In genomic region chr2:149831459-149832245, GRCm38 (mm10) we compare ENCODE assay signal across 9 mouse cellular contexts. TPM values are rescaled to one million over a fixed set of nuclear protein-coding genes. Genes with fewer than 3 reads are reported as not detected.
A peak's percentile ranks its signal among the peaks of the same experiment; 100 is the strongest.
DNase-seq lines count a peak whose midpoint lies in the region; ATAC-seq and TF ChIP-seq lines count a peak whose summit lies in the region.
"Had no signal": no experiment of that assay in that cellular context is flagged by ENCODE, and none has a peak within 500 bp of the region (broad histone marks: within the 10 kb centered on the region; RNA-seq: fewer than 3 reads in every experiment).

No protein-coding gene starts in this region.

- peak overlapping the region; percentile 39 for H3K4me3 ChIP-seq in embryonic fibroblast, embryonic 13.5 days (ENCODE audit: insufficient read depth, low read length)
- H3K4me3 ChIP-seq in neural tube, embryonic 13.5 days, result peak overlapping the region; percentile 69
- H3K4me3 ChIP-seq in kidney, adult 2 months (ENCODE audit: insufficient read depth, low read depth, low read length), result no peak overlapping the region
- H3K4me3 ChIP-seq: erythroblast, embryonic 14.5 days had no signal

- peak overlapping the region; percentile 94 for H3K4me2 ChIP-seq in neural tube, embryonic 13.5 days

- no peak for TF ChIP-seq CTCF in embryonic fibroblast, embryonic 13.5 days (IDR thresholded peaks at IDR 0.05; ENCODE audit: borderline replicate concordance, insufficient read depth, low read length)
- no peak for TF ChIP-seq CTCF in kidney, adult 2 months (conservative IDR thresholded peaks at IDR 0.05; ENCODE audit: insufficient read depth, insufficient read length, low read depth, low read length)

- no peaks in the 10 kb centered on the region for H3K36me3 ChIP-seq in neural tube, embryonic 13.5 days
- no peaks in the 10 kb centered on the region for H3K36me3 ChIP-seq in kidney, adult 2 months (ENCODE audit: control insufficient read depth, insufficient read depth, low read length)

- peaks cover 40% of the 10 kb centered on the region for H3K27me3 ChIP-seq in neural tube, embryonic 13.5 days
- H3K27me3 ChIP-seq in kidney, adult 2 months (replicated peaks; ENCODE audit: control insufficient read depth, insufficient read depth, low read length), result peaks cover 2% of the 10 kb centered on the region; the same call in 1 of the 2 replicates

- H3K9ac ChIP-seq in neural tube, embryonic 13.5 days, result peak overlapping the region; percentile 82

- DNase-seq in cerebellum, postnatal 4 days (ENCODE audit: low spot score in 2 of 2), result no peak
- peak; percentile 37 for DNase-seq in Muller cell, postnatal 12 days (ENCODE audit: inconsistent ontology term)
- peak; percentile 36 to 45 for DNase-seq in layer of hippocampus, postnatal 14 days (ENCODE audit: low spot score in 2 of 2)
- DNase-seq in kidney, adult 2 months, result no peak

- H3K9me3 ChIP-seq in neural tube, embryonic 13.5 days, result no peaks in the 10 kb centered on the region

- peaks cover 4% of the 10 kb centered on the region for H3K4me1 ChIP-seq in embryonic fibroblast, embryonic 13.5 days (ENCODE audit: control insufficient read depth, insufficient read depth, low read length)
- peaks cover 26% of the 10 kb centered on the region for H3K4me1 ChIP-seq in neural tube, embryonic 13.5 days (replicated peaks)
- no peaks in the 10 kb centered on the region for H3K4me1 ChIP-seq in kidney, adult 2 months (ENCODE audit: control insufficient read depth, insufficient read depth, low read length)

- peak; percentile 21 for ATAC-seq in cerebellum, adult (ENCODE audit: insufficient number of reproducible peaks, low FRiP score, low TSS enrichment)
- ATAC-seq in neural tube, embryonic 13.5 days (ENCODE audit: low read depth), result no peak; the same call in 1 of the 2 replicates
- no peak for ATAC-seq in CD4-positive, CD25-positive, alpha-beta regulatory T cell, adult 4 months

- no peak for TF ChIP-seq POLR2A in embryonic fibroblast, embryonic 13.5 days (IDR thresholded peaks at IDR 0.05; ENCODE audit: low read depth, low read length)
- no peak for TF ChIP-seq POLR2A in kidney, adult 2 months (IDR thresholded peaks at IDR 0.05; ENCODE audit: low read depth, low read length)

- no peak overlapping the region for H3K27ac ChIP-seq in embryonic fibroblast, embryonic 13.5 days (ENCODE audit: insufficient read depth, low read length)
- peak overlapping the region; percentile 59; the same call in 1 of the 2 replicates for H3K27ac ChIP-seq in neural tube, embryonic 13.5 days (replicated peaks)
- no peak overlapping the region for H3K27ac ChIP-seq in kidney, adult 2 months (ENCODE audit: insufficient read depth, low read depth, low read length)

- under 1% methylated on average over 29 of the region's 29 CpGs for WGBS in neural tube, embryonic 13.5 days
- WGBS in kidney, adult 2 months, result 1% methylated on average over 29 of the region's 29 CpGs

RNA-seq across cellular contexts. Expression of gene C530025M09Rik, which starts 0.6 kb away (rescaled TPM):
- polyA plus RNA-seq in embryonic fibroblast, embryonic 13.5 days (2011; ENCODE audit: insufficient read length, low read depth, missing spikeins), result not detected in 2 replicates
- total RNA-seq in layer of hippocampus, postnatal 14 days (2021), result 1 to 10 TPM; 1.0 to 1.4 TPM
- 1.4 and 1.8 TPM in 2 replicates for polyA plus RNA-seq in neural tube, embryonic 13.5 days (2015; fragmentation: Nextera tagmentation; extraction: Ambion mirVana)
- not detected for polyA plus RNA-seq in CD4-positive, CD25-positive, alpha-beta regulatory T cell, adult 4 months (2017; shearing (Covaris generic))
- polyA plus RNA-seq in kidney, adult 2 months (2012; rRNA removed), result not detected in 2 replicates
- polyA plus RNA-seq: erythroblast, embryonic 14.5 days had no signal

RNA-seq across cellular contexts. Expression of gene Syndig1, which starts 2.6 kb away (rescaled TPM):
- polyA plus RNA-seq in embryonic fibroblast, embryonic 13.5 days (2011; ENCODE audit: insufficient read length, low read depth, missing spikeins), result 5.9 and 8.0 TPM in 2 replicates
- total RNA-seq in layer of hippocampus, postnatal 14 days (2021), result 10 to 100 TPM; 47.0 to 50.1 TPM
- polyA plus RNA-seq in neural tube, embryonic 13.5 days (2015; fragmentation: Nextera tagmentation; extraction: Ambion mirVana), result 35.7 and 36.1 TPM in 2 replicates
- not detected for polyA plus RNA-seq in CD4-positive, CD25-positive, alpha-beta regulatory T cell, adult 4 months (2017; shearing (Covaris generic))
- polyA plus RNA-seq in kidney, adult 2 months (2012; rRNA removed), result 0.20 and 0.46 TPM in 2 replicates
- polyA plus RNA-seq: erythroblast, embryonic 14.5 days had no signal

Comparison
In these comparisons a context has a peak if more than half of its experiments do, and no peak if none do; other contexts are left out.
1. DNase-seq: peak in Muller cell, postnatal 12 days (single experiment) and layer of hippocampus, postnatal 14 days (2 of 2); none in cerebellum, postnatal 4 days (0 of 2) and kidney, adult 2 months (single experiment).